Mouse (Mus musculus) MEL (cell line): ENCODE measurements around the gene Snrpa. TPM values are rescaled to one million over a fixed set of nuclear protein-coding genes. Genes with fewer than 3 reads are reported as not detected.

Source experiments
- DNase-seq: peaks from one replicate; pipeline ENCODE4 v3.0.0; 2011; ENCODE audit warnings: low read depth, low spot score
- H3K27ac ChIP-seq: 2 replicates; pipeline ENCODE4 v1.5.1; 2012; ENCODE audit warnings: low read depth, mild to moderate bottlenecking, control low read depth, low read length, moderate library complexity; ENCODE audit not compliant: control insufficient read depth
- H3K27me3 ChIP-seq, 2 experiments: fragments of 150-350 bp in 1 of 2; sonication (generic) in 1 of 2; 2 replicates each; pipeline ENCODE4 v1.6.1; 2012; ENCODE audit warnings: low read length in 2 of 2, mild to moderate bottlenecking in 2 of 2, improper control_type of control experiment in 1 of 2, moderate library complexity in 1 of 2; ENCODE audit not compliant: insufficient read depth in 2 of 2, control insufficient read depth in 1 of 2
- H3K36me3 ChIP-seq, 2 experiments: 2 replicates each; pipeline ENCODE4 v1.6.1; 2012 to 2014; ENCODE audit warnings: low read length in 2 of 2, improper control_type of control experiment in 1 of 2, inconsistent platforms in 1 of 2, mild to moderate bottlenecking in 1 of 2; ENCODE audit not compliant: insufficient read depth in 2 of 2, control insufficient read depth in 1 of 2
- H3K4me1 ChIP-seq, 2 experiments: fragments of 150-350 bp in 1 of 2; sonication (generic) in 1 of 2; 2 replicates each; pipeline ENCODE4 v1.6.1; 2012; ENCODE audit warnings: low read length in 2 of 2, improper control_type of control experiment in 1 of 2, mild to moderate bottlenecking in 1 of 2; ENCODE audit not compliant: insufficient read depth in 2 of 2, control insufficient read depth in 1 of 2
- H3K4me3 ChIP-seq, 2 experiments: fragments of 150-350 bp in 1 of 2; sonication (generic) in 1 of 2; 2 replicates each; pipeline ENCODE4 v1.5.1; 2012; ENCODE audit warnings: low read depth in 2 of 2, low read length in 2 of 2, mild to moderate bottlenecking in 2 of 2, moderate library complexity in 2 of 2, control low read depth in 1 of 2, improper control_type of control experiment in 1 of 2; ENCODE audit not compliant: control insufficient read depth in 1 of 2, insufficient read depth in 1 of 2
- H3K79me2 ChIP-seq: 2 replicates; pipeline ENCODE4 v1.6.1; 2012; ENCODE audit warnings: mild to moderate bottlenecking, low read length, moderate library complexity; ENCODE audit not compliant: control insufficient read depth, poor library complexity, insufficient read depth
- H3K9ac ChIP-seq: 2 replicates; pipeline ENCODE4 v1.6.1; 2012; ENCODE audit warnings: low read depth, mild to moderate bottlenecking, control low read depth, low read length, moderate library complexity; ENCODE audit not compliant: control insufficient read depth, poor library complexity, severe bottlenecking
- H3K9me3 ChIP-seq: fragments of 150-350 bp; sonication (generic); replicated peaks from 2 replicates; pipeline ENCODE4 v1.6.1; 2012; ENCODE audit warnings: mild to moderate bottlenecking, low read length, improper control_type of control experiment, moderate library complexity; ENCODE audit not compliant: insufficient read depth
- CHD1 ChIP-seq: IDR thresholded peaks from 2 replicates; pipeline ENCODE4 v1.6.1; 2012; ENCODE audit warnings: low read depth, mild to moderate bottlenecking, inconsistent platforms, low read length, improper control_type of control experiment
- CHD2 ChIP-seq: IDR thresholded peaks from 2 replicates; pipeline ENCODE4 v1.6.1; 2011; ENCODE audit warnings: low read length, improper control_type of control experiment
- CTCF ChIP-seq, 3 experiments: IDR thresholded peaks in 2 of 3; conservative IDR thresholded peaks in 1 of 3; 2 replicates each; pipeline ENCODE4 v1.5.1; 2011 to 2012; ENCODE audit warnings: low read length in 3 of 3, low read depth in 2 of 3, mild to moderate bottlenecking in 2 of 3, improper control_type of control experiment in 1 of 3, inconsistent platforms in 1 of 3, mixed read lengths in 1 of 3, moderate library complexity in 1 of 3; ENCODE audit not compliant: control insufficient read depth in 1 of 3, insufficient read depth in 1 of 3, poor library complexity in 1 of 3, severe bottlenecking in 1 of 3
- E2F4 ChIP-seq: IDR thresholded peaks from 2 replicates; pipeline ENCODE4 v1.6.1; 2011; ENCODE audit warnings: low read depth, low read length, improper control_type of control experiment, borderline replicate concordance
- ELF1 ChIP-seq: IDR thresholded peaks from 2 replicates; pipeline ENCODE4 v1.6.1; 2014; ENCODE audit warnings: low read depth, mild to moderate bottlenecking, inconsistent platforms, low read length, improper control_type of control experiment, moderate library complexity
- ETS1 ChIP-seq: IDR thresholded peaks from 2 replicates; pipeline ENCODE4 v1.6.1; 2012; ENCODE audit warnings: low read depth, mild to moderate bottlenecking, inconsistent platforms, low read length, improper control_type of control experiment, moderate library complexity
- MYB ChIP-seq: IDR thresholded peaks from 2 replicates; pipeline ENCODE4 v1.6.1; 2011; ENCODE audit warnings: mild to moderate bottlenecking, low read depth, low read length, improper control_type of control experiment
- MYC ChIP-seq: IDR thresholded peaks from 2 replicates; pipeline ENCODE4 v1.6.1; 2011; ENCODE audit warnings: low read depth, mild to moderate bottlenecking, low read length, improper control_type of control experiment, moderate library complexity
- NELFE ChIP-seq: IDR thresholded peaks from 2 replicates; pipeline ENCODE4 v1.6.1; 2011; ENCODE audit warnings: low read depth, low read length, improper control_type of control experiment
- NRF1 ChIP-seq: IDR thresholded peaks from 2 replicates; pipeline ENCODE4 v1.6.1; 2014; ENCODE audit warnings: low read depth, mild to moderate bottlenecking, inconsistent platforms, low read length, improper control_type of control experiment, moderate library complexity; ENCODE audit not compliant: poor library complexity, insufficient read depth, severe bottlenecking
- POLR2A ChIP-seq, 2 experiments: IDR thresholded peaks; 2 replicates each; pipeline ENCODE4 v1.6.1; 2011 to 2012; ENCODE audit warnings: low read length in 2 of 2, mild to moderate bottlenecking in 2 of 2, control low read depth in 1 of 2, improper control_type of control experiment in 1 of 2, low read depth in 1 of 2, moderate library complexity in 1 of 2; ENCODE audit not compliant: control insufficient read depth in 1 of 2, insufficient read depth in 1 of 2, poor library complexity in 1 of 2
- SIN3A ChIP-seq: IDR thresholded peaks from 2 replicates; pipeline ENCODE4 v1.6.1; 2012; ENCODE audit warnings: low read length, improper control_type of control experiment, inconsistent platforms
- SMC3 ChIP-seq: IDR thresholded peaks from 2 replicates; pipeline ENCODE4 v1.6.1; 2011; ENCODE audit warnings: low read depth, low read length, improper control_type of control experiment
- ZKSCAN1 ChIP-seq: IDR thresholded peaks from 2 replicates; pipeline ENCODE4 v1.6.1; 2012; ENCODE audit warnings: low read depth, mild to moderate bottlenecking, inconsistent platforms, low read length, improper control_type of control experiment, moderate library complexity
- polyA plus RNA-seq, 2 experiments: library from polyadenylated mRNA; stranded (reverse) in 1 of 2; unstranded in 1 of 2; fragments of >175 nt in 1 of 2; fragments of >200 nt in 1 of 2; gene quantifications; 2 replicates each; pipeline versions ENCODE4 v1.2.1 to v1.2.4; 2012; ENCODE audit warnings: low replicate concordance in 2 of 2, low read depth in 1 of 2; ENCODE audit not compliant: insufficient read length in 2 of 2, insufficient read depth in 1 of 2, missing spikeins in 1 of 2
- total RNA-seq: library from RNA; depleted of rRNA; stranded (reverse); fragments of 300-350 nt; gene quantifications from 2 replicates; pipeline ENCODE4 v1.2.3, GENCODE M21; 2012

Gene Snrpa
- total and polyA plus RNA-seq, 3 experiments = 128 to 310 TPM; not detected in 1

GRCm38 (mm10) chr7:27165007-27165655, 30.9 kb downstream of the Snrpa start:
- Histone ChIP-seq H3K36me3 (peaks cover 0 to 3% of the 10 kb centered on the region in 2 experiments; a peak in 1 of 4 replicates), H3K79me2 (peaks cover 11% of the 10 kb centered on the region), H3K9me3 (no peaks in the 10 kb centered on the region), H3K4me1 (peaks cover 7 to 10% of the 10 kb centered on the region in 2 experiments; a peak in 3 of 4 replicates)
- no peak for TF ChIP-seq ZKSCAN1
- TF ChIP-seq ELF1 = no peak
- 0 out of 4 replicates have a peak, but pooled peaks of 1 of the 2 experiments have one; percentile 32 for TF ChIP-seq POLR2A (IDR thresholded peaks at IDR 0.05; ENCODE audit: control insufficient read depth in 1 of 2, insufficient read depth in 1 of 2, low read depth in 1 of 2, low read length in 2 of 2, poor library complexity in 1 of 2)
- TF ChIP-seq, all 39 proteins: peak for 1
- peak overlapping the region; percentile 90 for H3K9ac ChIP-seq
- no peaks in the 10 kb centered on the region for H3K27me3 ChIP-seq
- DNase-seq = no peak
- H3K4me3 ChIP-seq = peak overlapping the region in 1 of 2 experiments; percentile 90; a peak in 2 of 4 replicates
- no peak overlapping the region for H3K27ac ChIP-seq

GRCm38 (mm10) chr7:27164112-27164947, 31.7 kb downstream of the Snrpa start:
- H3K4me1 ChIP-seq = peaks cover 7 to 10% of the 10 kb centered on the region in 2 experiments; a peak in 3 of 4 replicates
- TF ChIP-seq SMC3 (no peak), CHD1 (no peak), ETS1 (no peak), E2F4 (no peak), MYC (no peak), CTCF (IDR thresholded peaks at IDR 0.05 in 2 of 3, conservative IDR thresholded peaks at IDR 0.05 in 1 of 3; ENCODE audit: control insufficient read depth in 1 of 3, insufficient read depth in 1 of 3, low read depth in 2 of 3, low read length in 3 of 3, poor library complexity in 1 of 3, severe bottlenecking in 1 of 3) (no peak), CHD2 (no peak), NRF1 (no peak), SIN3A (no peak), NELFE (no peak), MYB (no peak)
- DNase-seq = no peak
- peaks cover 0 to 3% of the 10 kb centered on the region in 2 experiments; a peak in 1 of 4 replicates for H3K36me3 ChIP-seq
- no peak overlapping the region for H3K9ac ChIP-seq
- H3K79me2 ChIP-seq = peaks cover 11% of the 10 kb centered on the region
- no peak overlapping the region for H3K27ac ChIP-seq
- H3K4me3 ChIP-seq = no peak overlapping the region
- H3K9me3 ChIP-seq = no peaks in the 10 kb centered on the region
- no peaks in the 10 kb centered on the region for H3K27me3 ChIP-seq
